Mouse (Mus musculus): ENCODE results near the gene Sar1b.

GRCm38 (mm10) chr11:51790662-51791061 is 27.2 kb downstream of the Sar1b start:
- TF ChIP-seq TCF12 (IDR thresholded peaks at IDR 0.05; ENCODE audit: insufficient read depth, poor library complexity, severe bottlenecking) (no peak), POLR2A (IDR thresholded peaks at IDR 0.05; ENCODE audit: insufficient read length, low read depth) (no peak), E2F4 (IDR thresholded peaks at IDR 0.05; ENCODE audit: insufficient read depth) (no peak)
